Mouse (Mus musculus) testis, adult 2 months (tissue): ENCODE data around the gene Slc12a8.

ENCODE experiments used
- CTCF ChIP-seq: fragments of 200-500 bp; IDR thresholded peaks from 2 replicates; pipeline ENCODE4 v1.5.1; 2012; ENCODE audit warnings: low read depth, mild to moderate bottlenecking, inconsistent platforms, low read length, moderate library complexity; ENCODE audit not compliant: control insufficient read depth, insufficient read depth, insufficient replicate concordance
- POLR2A ChIP-seq: fragments of 200-500 bp; IDR thresholded peaks from 2 replicates; pipeline ENCODE4 v1.6.1; 2012; ENCODE audit warnings: low read depth, mild to moderate bottlenecking, inconsistent platforms, low read length, moderate library complexity; ENCODE audit not compliant: control insufficient read depth

DNA sequence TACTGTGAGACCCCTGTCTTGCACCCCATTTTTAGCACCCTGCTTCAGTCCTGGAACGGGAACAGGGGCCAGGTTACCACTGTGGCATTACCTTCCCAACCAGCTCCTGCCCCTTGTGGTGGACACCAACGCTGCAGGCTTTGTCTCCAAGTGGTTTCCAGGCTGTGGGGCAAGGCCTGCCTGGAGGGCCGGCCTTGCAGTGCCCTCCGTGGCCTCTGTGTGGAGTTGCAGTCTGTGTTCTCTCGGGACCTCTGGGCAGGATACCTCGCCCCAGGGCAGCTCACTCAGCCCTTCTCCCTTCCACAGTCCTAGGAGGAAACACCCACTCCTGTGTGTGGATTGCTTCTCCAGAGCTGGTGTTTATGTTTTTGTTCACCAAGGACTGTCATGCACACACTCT is 43.2 kb downstream of the Slc12a8 start:
- TF ChIP-seq CTCF = peak; percentile 72; the same call in 1 of the 2 replicates
- TF ChIP-seq POLR2A = no peak
